Mouse (Mus musculus): ENCODE measurements around the gene Gstk1. TPM values are rescaled to one million over a fixed set of nuclear protein-coding genes. Genes with fewer than 3 reads are reported as not detected.

The Gstk1 gene
- 13.3 TPM for polyA plus RNA-seq (2017; shearing (Covaris generic))

GRCm38 (mm10) chr6:42245711-42246353, at the start of gene Gstk1:
TSS of gene Gstk1 (plus strand) at chr6:42245935.

GRCm38 (mm10) chr6:42215028-42215427, 30.7 kb upstream of the Gstk1 start, which contains the start of gene Tas2r144:
TSS of gene Tas2r144 (plus strand) at chr6:42215328.

GRCm38 (mm10) chr6:42261524-42262170, 15.9 kb downstream of the Gstk1 start, which contains the start of gene Tmem139:
TSS of gene Tmem139 (plus strand) at chr6:42261970.

GRCm38 (mm10) chr6:42264626-42265312, 19.0 kb downstream of the Gstk1 start, which contains the start of gene Casp2:
TSS of gene Casp2 (plus strand) at chr6:42264985.

GRCm38 (mm10) chr6:42286448-42286847, 40.7 kb downstream of the Gstk1 start, which contains the start of gene Clcn1:
TSS of gene Clcn1 (plus strand) at chr6:42286685.

Other genes with a start within 250 kb of the Gstk1 start
- gene Sva, start 207.5 kb upstream of the Gstk1 start, polyA plus RNA-seq (2017; shearing (Covaris generic)): not detected
- gene Tas2r139, start 105.0 kb upstream of the Gstk1 start, polyA plus RNA-seq (2017; shearing (Covaris generic)): not detected
- gene Tas2r144, start 30.6 kb upstream of the Gstk1 start, polyA plus RNA-seq (2017; shearing (Covaris generic)): not detected
- not detected for gene Tmem139, start 16.0 kb downstream of the Gstk1 start, polyA plus RNA-seq (2017; shearing (Covaris generic))
- gene Casp2, start 19.1 kb downstream of the Gstk1 start, polyA plus RNA-seq (2017; shearing (Covaris generic)): 65.2 TPM
- not detected for gene Clcn1, start 40.8 kb downstream of the Gstk1 start, polyA plus RNA-seq (2017; shearing (Covaris generic))
- gene Fam131b, start 78.7 kb downstream of the Gstk1 start, polyA plus RNA-seq (2017; shearing (Covaris generic)): 0.05 TPM
- gene Zyx, start 103.7 kb downstream of the Gstk1 start, polyA plus RNA-seq (2017; shearing (Covaris generic)): 186 TPM
- gene Epha1, start 127.3 kb downstream of the Gstk1 start, polyA plus RNA-seq (2017; shearing (Covaris generic)): 0.36 TPM
- gene Tas2r143, start 154.3 kb downstream of the Gstk1 start, polyA plus RNA-seq (2017; shearing (Covaris generic)): not detected
- gene Tas2r135, start 159.5 kb downstream of the Gstk1 start, polyA plus RNA-seq (2017; shearing (Covaris generic)): not detected
- 0.32 TPM for gene Tas2r126, start 188.6 kb downstream of the Gstk1 start, polyA plus RNA-seq (2017; shearing (Covaris generic))
- gene Olfr458, start 219.3 kb downstream of the Gstk1 start, polyA plus RNA-seq (2017; shearing (Covaris generic)): not detected
- gene Olfr457, start 230.4 kb downstream of the Gstk1 start, polyA plus RNA-seq (2017; shearing (Covaris generic)): not detected
- 0.17 TPM for gene Olfr456, start 241.3 kb downstream of the Gstk1 start, polyA plus RNA-seq (2017; shearing (Covaris generic))